Mouse (Mus musculus): ENCODE measurements around the gene Myt1l. TPM values are rescaled to one million over a fixed set of nuclear protein-coding genes. Genes with fewer than 3 reads are reported as not detected.
A peak's percentile ranks its signal among the peaks of the same experiment; 100 is the strongest.

The Myt1l gene
- total RNA-seq, 2 experiments from 2014 or later, result 201 to 213 TPM

DNA sequence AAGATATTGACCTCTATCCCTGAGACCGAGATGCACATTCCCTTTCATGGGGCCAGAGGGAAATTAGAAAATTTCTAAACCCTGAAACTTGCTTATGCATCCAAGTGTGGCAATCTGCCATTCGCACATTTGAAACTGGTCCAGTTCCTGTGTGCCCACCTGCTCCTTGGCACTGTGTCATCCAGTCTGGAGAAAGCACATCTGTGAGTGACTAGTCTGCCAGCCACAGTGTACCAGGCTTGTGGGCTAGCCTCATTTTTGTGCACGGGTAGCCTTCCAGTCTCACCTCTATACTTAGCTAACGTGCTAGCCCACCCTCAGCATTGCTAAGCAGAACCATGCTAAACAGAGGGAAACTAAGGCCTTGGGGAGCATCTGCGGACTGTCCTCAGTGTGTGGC, 356.2 kb downstream of the Myt1l start:
- peak; percentile 72 to 73 for DNase-seq (ENCODE audit: low spot score in 2 of 2)

DNA sequence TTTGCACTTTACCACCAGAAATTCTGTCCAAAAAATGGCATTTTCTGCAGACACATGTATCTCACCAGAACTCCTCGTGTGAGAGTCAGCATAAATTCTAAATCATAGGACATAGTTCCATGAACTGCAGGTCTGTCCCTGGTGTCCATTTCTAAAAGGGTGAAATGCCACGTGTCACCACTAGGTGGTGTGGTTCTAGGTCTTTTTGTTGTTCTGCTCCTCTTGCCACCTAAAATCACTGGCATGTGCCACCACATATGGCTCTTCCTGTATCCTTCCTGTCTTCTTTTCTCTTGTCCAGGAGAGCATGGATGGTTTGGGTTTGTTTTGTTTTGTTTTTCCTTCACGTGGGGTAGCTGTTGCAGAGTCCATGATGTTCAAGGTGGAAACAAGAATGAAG, 366.5 kb downstream of the Myt1l start:
- peak; percentile 55 to 67 for DNase-seq (ENCODE audit: low spot score in 2 of 2)

DNA sequence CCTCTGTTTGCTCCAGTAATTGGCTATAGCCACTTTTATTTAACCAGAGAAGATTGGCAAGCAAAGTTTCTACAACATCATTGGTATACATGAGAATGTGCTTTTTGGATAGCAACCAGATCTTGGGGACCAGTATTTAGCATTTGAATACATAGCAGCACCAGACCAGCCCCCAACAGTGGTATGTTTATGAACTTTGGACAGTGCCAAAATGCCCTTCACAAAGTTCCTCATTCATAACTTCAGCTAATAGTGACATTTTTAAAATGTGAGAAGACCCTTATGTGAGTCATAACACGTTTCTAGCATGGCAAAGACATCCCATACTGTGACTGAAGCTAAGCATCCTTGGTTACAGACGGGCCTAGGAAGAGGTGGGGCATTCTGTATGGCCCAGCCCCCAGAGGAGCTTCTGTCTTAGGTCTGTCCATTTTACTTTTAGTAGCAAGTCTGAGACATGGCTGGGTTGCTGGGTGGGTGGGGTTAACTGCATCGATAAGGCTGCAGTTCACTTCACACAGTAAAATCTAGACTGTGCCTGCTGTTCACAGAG, 369.4 kb downstream of the Myt1l start:
- DNase-seq (ENCODE audit: low spot score in 2 of 2), result no peak

DNA sequence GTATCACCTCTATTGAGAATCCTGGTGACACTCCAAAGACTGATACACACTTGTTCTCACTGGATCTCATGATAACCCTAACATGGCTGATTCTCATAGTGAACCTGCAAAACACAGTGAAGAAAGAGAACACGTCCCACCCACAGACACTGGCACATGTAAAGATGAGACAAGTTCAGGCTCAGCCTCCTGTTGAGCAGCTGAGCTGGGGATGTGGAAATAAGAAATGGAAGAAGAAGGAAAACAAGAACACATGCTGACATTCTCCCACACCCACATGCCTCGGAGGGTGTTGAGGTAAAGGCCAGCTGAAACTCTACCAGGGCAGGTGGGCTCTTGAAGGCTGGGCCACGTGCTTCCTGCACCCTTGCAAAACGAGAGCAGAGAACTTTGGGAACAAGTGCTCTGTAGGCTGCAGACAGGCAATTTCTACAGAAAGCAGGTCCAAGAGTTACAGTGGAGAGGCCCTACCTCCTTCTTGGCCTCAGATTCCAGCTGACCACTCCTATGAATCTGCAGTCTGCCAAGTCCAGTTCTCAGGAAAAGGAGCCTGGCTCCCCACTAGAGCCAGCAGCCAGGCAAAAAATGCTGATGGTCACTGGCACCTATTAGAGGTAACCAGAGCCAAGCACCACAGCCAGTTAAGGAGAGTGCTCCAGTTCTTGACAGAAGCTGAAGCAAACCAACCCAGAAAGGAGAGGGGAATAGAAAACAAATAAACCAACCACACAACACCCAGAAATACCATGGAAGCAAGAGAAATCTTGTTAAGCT, 376.1 kb downstream of the Myt1l start:
- DNase-seq (ENCODE audit: low spot score in 2 of 2), result no peak

DNA sequence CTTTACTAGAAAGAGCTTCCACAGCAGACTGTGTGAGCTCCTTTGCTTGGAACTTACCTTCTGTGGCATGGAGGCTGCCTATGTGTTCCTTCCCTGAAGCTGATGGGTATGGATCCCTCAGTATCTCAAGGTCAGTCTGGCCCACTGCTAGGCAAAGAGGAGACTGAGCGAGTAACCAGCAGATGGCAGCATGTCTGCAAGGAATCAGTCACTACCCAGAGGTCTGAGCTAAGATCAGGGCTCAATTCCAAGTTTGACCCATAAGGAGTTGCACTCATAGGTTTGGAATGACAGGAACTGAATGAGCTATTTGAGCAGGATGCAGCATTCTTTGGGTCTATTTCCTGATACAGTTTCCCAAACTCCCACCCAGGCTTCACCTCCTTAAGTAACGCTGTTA, 378.9 kb downstream of the Myt1l start:
- peak; percentile 44 to 49 for DNase-seq (ENCODE audit: low spot score in 2 of 2)

DNA sequence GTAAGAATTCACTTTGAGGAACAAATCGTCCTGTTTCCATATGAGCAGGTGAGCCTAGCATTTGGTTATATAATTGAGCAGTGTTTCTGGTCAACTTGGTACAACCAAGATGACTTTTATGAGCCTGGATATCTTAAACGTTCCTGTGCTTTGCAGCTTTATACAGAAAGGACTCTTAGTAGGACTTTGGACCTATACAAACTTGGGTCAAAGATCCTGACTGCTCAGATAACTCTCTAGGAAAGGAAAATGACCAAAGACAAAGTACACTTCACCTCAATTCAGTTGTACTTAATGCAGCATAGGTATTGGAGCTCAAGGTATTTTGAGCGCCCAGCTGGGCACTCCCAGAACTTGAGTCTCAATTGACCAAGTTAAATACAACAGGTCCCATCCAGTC, 388.0 kb downstream of the Myt1l start:
- DNase-seq (ENCODE audit: low spot score in 2 of 2), result no peak

DNA sequence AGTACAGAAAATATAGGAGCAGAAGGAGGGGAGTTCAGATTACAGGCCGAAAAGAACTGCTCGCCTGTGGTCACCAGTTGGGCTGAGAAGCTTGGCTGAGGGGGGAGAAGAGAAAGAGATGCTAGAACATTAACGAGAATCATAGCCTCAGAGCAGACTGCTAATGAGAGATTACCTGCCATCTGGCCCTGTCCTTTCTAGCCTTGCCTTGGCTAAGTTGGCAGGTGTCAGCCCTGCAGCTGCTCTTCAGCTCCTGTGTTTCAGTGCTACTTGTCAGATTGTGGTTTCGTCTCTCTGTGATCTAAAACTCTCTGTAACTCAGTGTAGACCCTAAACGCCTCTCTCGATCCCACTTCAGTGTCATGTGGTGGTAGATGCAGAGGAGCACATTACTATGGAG, 388.6 kb downstream of the Myt1l start:
- no peak for DNase-seq (ENCODE audit: low spot score in 2 of 2)

DNA sequence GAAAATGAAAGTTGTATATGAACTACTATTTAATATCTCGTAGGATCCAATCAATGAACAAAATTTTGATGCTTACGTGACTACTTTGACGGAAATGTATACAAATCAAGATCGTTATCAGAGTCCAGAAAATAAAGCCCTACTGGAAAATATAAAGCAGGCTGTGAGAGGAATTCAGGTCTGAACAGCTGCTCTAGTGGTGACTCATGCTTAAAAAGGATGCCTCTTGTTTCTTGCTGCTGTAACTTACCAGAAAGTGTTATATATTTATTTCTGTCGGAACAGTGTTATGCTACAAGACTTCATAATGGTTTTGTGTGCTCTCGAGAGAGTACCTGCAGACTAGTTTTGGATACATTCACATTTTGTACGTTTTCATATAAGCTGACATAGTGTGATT, 392.1 kb downstream of the Myt1l start:
- no peak for DNase-seq (ENCODE audit: low spot score in 2 of 2)

DNA sequence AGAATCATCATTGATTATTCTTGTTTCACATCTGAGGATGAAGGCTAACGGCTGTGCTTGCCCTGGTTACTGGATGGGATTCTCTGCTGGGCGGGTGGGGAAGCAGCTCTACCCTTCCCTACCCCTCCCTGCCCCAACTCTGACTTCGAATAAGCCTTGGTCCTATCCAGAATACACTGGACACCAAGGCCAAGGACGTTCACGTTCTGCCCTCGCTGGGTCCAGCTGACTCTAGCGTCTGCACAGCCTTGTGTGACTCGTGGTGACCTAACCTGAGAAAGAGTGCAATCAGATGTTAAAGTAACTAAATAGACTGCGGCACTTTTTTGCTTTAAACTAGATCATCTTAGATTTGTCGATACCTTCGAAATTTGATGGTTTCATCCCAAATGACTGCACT, 393.3 kb downstream of the Myt1l start:
- no peak for DNase-seq (ENCODE audit: low spot score in 2 of 2)

DNA sequence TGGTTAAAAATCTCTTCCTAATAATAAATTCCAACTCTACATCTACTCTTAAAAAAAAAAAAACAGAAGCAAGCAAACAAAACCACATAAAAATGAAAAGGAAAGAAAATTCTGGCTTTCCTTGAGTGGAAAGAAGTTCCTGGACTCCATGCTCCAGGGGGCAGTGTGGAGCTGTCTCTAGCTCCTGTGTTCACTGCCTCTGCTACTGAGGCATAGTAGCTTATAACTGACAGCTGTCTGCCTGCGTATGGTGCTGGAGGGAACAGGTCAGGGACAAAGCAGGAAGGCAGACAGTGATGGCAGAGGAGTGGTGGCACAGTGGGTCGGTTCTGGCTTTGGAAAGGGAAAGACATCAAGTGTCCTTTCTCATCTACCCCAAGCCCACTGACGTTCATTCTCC, 398.7 kb downstream of the Myt1l start:
- peak; percentile 57 to 71 for DNase-seq (ENCODE audit: low spot score in 2 of 2)

DNA sequence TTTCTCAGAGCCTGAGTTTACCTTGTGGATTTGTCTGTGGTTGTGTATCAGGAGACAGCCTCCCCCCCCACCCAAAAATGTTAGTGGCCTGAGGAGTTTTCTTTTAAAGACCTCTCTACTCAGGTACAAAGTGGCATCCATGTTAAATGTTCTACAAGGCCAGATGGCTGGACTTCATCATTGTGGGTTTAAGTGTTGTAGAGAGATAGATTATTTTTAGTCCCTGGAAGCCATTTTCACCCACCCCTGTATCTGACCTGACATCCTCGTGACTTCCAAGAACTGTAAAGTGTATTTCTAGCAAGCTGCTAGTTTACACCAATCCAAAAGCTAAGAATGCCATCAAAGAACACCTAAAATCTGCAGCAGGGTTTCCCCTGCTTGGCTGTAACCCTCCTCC, 402.4 kb downstream of the Myt1l start:
- no peak for DNase-seq (ENCODE audit: low spot score in 2 of 2)

DNA sequence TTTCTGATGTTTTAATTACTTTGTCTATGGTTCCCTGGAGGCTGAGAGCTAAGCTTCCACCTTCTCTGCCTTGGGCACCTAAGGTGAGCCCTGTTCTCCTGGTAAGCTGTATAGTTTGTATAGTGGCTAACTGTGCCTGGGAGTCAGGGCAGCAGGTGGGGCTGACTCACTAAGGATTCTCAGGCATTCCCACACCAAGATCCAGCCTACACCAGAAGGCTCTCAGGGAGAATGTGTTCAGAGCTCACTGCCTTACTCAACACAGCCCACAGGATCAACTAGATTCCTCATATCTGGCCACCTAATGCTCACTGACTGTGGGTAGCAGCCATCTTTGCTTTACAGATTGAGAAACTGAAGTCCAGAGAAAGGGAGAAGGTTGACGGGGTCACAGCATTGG, 404.8 kb downstream of the Myt1l start:
- DNase-seq (ENCODE audit: low spot score in 2 of 2), result peak in 1 of 2 experiments; percentile 38

DNA sequence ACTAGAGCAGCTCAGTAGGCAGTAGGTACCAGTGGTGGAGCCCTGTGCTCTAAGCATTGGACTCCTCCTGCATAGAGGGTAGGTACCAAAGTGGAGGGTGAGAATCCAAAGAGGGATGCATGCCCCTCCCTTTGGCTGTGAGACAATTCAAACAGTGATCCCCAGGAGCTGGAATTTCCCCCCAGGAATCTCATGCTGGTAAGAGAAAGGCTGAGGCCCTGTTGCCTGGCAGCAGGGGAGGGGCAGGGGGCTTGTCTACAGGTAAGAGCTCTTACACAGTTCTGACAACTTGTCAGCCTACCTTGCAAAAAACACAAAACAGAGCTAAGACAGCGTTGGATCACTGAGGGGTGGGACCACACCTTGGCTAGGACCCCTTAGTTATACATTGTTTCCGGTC, 405.3 kb downstream of the Myt1l start:
- DNase-seq (ENCODE audit: low spot score in 2 of 2), result no peak

DNA sequence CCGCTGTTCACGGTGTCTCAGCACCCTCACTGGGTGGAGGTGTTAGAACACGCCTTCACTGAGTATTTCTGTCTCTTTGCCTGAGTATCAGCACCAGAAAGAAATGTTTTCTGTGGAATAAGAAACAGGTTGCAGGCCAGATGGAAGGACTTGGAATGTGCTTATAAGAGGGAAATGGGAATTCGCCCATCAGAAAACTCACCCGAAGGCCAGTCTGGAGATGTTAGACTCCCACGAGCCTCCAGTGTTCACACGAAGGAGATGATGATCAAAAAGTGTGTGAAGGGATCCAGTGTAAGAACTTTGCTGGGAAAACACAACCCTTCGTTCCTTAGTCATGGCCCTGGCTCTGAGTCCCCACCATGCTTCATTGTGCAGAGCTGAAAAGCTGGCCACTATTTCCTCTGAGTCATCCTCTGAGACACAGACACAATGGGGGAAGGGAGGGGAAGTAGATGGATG, 406.0 kb downstream of the Myt1l start:
- peak; percentile 74 to 75 for DNase-seq (ENCODE audit: low spot score in 2 of 2)

DNA sequence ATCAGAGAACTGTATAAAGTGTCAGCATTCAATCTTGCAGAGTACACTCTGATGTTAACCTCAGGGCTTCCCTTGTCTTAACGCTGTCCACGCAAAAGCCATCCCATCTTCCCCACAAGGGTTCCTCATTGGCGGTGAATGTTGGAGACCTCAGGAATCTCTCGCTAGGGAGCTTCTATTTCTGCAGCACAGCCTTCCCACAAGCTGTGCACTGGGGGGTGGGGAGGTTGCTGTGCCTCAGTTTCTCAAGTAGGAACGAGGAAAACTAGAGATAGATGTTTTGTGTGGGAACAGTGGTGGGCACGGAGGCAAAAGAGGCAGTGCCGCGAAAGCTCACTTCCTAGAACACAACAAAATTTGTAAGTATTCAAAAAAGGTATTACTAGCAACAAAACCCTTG, 409.1 kb downstream of the Myt1l start, which contains the start of gene Pxdn:
Gene Pxdn (plus strand): TSS at position 301 of the 400 bp plus-strand sequence.
- DNase-seq (ENCODE audit: low spot score in 2 of 2), result no peak

DNA sequence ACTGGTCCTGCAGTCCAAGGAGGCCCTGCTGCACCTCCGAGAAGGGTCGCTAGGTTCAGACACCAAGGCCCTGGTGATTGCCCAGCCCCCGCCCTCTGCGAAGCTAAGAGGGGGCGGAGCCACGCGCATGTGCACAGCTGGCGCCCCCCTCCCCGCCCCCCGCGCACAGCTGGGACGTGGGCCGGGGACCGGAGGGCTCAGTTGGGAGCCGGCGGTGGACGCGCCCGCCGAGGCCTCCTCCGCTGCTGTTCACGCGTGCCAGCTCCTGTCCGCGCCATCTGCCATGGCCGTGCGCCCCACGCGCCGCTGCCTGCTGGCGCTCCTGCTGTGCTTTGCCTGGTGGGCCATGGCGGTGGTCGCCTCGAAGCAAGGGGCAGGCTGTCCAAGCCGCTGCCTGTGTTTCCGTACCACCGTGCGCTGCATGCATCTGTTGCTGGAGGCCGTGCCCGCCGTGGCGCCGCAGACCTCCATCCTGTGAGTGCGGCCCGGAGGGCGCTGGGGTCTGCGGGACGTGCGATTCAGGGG, 409.7 kb downstream of the Myt1l start:
- DNase-seq (ENCODE audit: low spot score in 2 of 2), result peak; percentile 59 to 71

DNA sequence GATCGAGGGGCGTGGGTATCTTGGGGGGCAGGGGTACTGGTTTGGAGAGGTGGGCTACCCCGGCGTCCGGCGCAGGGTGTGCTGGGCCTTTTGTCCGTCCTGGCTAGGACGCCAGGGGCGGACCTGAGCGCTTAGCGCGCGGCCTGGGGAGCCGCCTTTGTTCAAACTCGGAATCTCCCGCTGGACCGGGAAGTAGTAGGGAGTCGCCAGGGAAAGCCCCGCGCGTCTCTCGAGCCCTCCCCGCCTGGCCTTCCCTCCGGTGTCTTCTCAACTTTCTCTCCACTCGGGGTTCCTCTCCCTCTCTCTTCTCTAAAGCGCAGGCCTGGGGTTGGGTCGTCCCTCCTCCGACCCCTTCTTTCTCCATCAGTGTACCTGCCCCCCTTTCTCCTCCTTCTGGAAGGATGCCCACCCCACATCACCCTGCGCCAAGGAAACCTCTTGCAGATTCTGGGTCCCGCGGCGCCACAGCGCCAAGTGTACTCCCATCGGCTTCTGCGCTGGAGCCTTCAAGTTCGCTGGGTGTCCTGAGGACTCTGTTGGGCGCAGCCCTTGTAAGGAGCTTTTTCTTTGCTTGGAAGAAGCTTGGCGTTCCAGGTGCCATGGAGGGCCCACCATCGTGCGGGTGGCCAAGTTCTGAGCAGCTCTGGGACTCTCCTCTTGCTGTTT, 410.3 kb downstream of the Myt1l start:
- DNase-seq (ENCODE audit: low spot score in 2 of 2), result peak; percentile 53 to 57

DNA sequence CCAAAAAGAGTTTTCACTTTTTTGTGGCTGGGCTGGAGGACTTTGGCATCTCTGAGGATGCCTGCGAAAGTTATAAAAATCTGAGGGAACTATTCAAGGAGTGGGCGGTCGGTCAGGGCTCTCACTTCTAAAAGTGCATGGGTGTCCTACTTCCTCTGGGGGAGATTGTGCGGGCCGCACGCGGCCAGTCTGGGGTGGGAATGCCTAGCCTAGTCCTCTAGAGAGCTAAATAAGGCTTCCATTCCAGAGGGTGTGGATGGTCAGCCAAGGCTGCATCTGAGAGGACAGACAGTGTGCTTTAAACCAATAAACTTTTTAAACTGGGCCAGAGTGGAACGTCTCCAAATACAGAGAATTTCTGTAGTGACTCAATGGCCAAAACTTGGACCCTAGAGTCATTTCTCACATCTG, 411.1 kb downstream of the Myt1l start:
- peak in 1 of 2 experiments; percentile 26 for DNase-seq (ENCODE audit: low spot score in 2 of 2)

DNA sequence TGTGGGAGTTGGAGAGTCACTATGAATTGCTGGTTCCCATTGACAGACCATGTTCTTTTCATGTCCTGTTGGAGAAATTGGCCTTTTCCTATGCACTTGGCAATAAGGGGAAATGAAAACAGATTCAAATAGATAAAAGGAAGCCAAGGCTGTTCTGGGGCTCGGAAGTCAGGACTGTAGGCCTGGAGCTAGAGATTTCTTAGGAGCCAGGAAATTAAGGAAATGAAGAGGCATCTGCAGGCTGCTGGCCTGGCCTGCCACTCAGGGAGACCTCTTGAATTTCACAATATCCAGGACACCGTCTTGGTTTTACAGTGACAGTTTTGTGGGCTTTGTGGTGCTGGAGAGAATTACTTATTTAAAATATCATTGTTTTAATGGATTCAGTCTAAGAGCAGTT, 414.3 kb downstream of the Myt1l start:
- no peak for DNase-seq (ENCODE audit: low spot score in 2 of 2)

DNA sequence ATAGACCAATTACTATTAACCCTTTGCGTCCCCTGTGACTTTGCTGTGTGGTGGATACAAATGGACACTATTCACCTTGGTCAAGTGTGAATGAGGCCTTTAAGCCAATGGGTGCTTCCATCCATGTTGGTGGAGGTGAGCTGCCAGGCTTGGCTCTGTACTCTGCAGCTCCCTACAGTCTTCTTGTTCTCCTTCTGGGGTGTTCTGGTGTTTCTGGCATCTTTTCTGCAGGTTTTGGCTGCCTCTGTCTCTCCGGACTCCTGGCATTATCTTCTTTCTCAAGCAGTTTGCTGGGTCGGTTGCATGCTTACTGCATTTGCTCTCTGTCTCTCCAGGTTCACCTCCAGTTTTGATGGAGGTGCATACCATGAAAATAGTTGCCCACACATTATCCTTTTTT, 416.5 kb downstream of the Myt1l start:
- no peak for DNase-seq (ENCODE audit: low spot score in 2 of 2)

DNA sequence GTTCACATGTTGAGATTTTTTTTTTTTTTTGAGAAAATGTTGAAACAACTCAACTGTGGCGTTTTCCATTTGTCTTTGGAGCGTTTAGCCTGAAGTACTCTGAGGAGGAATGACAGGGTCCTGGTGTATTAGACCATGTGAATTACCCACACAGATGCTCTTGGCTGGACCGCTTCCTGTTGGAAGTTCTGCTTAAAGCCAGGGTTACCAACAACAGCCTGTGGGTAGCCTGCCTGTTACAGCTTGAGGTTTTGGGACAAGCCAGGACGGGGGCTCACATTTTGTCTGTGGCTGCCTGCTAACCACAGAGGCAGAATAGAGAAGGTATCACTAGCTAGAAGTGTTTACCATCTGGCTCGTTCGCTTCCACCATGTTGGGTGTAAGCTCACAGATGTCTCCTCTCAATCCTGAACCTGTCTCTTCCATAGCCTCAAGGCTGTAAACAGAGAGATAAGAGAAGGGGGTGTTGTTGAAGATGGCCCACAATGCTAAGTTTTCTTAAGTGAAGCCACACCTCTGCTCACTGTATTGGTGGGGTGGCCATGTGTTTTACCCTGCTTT, 417.1 kb downstream of the Myt1l start:
- DNase-seq (ENCODE audit: low spot score in 2 of 2), result no peak

DNA sequence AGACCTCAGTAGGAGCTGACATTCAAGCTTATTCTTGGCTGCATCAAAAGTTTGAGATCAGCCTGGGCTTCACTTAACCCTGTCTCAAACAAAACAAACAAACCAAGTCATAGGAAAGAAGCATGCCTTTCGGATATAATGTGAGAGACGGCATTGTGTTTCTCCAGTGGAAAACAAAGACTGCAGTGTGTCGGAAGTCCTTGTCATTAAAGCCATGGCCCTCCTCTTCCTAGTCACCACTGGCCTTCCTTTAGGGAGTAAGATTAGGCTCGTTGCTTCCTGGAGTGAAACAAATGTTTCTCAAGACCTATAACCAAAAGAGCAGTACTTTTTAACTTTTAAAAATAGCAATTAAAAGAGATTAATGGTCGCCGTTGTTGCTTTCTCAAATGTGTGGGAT, 422.9 kb downstream of the Myt1l start:
- no peak for DNase-seq (ENCODE audit: low spot score in 2 of 2)
